Mouse (Mus musculus): ENCODE measurements around the gene Akt1.

Akt1 gene

DNA sequence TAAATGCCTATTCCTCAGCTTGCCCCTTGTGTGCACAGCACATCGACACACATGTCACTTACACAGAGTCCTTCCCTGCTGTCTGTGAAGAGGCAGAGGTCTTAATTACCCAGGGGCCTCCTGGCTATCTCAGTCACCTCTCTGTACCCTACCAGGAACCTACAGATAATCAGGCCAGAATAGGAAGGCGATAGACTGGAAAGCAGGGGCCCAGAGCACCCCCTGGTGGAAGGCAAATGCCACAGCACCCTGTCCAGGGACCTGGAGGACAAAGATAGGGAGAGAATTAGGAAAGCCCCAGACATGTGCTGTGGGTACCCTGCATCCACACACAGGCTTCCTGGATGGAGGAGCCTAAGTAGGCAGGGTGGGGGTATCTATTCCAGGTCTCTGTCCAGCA lies 50.9 kb downstream of the Akt1 start:
- DNase-seq: peak; percentile 47

DNA sequence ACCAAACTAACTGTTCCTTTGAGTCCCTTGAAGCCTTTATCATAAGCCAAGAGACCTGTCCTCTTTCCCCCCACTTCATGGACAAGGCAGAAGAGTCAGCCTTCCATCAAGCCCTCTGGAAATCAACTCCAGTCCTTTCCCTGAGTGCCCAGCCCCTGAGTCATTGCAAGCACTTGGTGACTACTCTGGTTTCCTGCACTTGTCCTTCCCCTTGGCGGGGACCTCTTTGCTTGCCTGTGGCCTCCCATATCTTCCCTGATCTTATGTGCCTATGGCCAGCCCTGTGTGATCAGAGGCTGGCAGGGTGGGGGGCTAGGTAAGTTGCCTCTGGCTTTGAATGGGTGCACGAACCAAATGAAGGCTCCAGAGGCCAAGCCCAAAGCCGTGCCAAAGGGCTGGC lies 52.8 kb downstream of the Akt1 start:
- no peak for DNase-seq

DNA sequence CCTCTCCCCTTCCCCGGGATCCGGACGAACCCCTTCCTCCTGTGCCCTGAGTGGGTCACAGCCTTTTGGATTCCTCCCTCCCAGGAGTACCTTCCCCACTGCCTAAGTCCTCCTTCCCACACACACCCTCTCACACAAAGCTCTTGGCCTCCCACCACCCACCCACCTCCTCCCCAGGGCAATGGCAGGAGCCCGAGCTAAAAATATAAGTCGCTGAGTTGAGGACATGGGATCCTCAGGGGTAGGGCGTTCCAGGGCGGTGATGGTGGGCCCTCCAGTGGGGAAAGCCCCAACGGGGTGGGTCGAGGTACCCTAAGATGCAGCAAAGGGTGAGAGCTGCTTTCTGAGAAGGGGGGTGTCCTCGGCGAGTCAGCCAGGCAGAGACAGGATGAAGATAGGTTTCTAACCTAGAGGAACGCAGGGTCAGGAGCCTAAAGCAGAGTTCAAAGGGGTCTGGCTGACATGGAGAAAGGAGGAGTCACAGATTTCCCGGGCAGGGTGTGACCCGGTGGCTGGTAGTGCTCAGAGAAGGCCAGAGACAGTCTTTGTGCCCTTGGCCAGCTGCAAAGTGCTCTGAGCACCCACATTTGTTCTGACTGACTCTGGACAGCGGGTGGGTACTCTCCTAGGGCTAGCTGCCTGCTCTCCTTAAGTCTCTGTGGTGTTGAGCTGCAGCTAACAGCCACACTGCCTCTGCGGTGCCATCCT lies 54.2 kb downstream of the Akt1 start:
- no peak for DNase-seq

DNA sequence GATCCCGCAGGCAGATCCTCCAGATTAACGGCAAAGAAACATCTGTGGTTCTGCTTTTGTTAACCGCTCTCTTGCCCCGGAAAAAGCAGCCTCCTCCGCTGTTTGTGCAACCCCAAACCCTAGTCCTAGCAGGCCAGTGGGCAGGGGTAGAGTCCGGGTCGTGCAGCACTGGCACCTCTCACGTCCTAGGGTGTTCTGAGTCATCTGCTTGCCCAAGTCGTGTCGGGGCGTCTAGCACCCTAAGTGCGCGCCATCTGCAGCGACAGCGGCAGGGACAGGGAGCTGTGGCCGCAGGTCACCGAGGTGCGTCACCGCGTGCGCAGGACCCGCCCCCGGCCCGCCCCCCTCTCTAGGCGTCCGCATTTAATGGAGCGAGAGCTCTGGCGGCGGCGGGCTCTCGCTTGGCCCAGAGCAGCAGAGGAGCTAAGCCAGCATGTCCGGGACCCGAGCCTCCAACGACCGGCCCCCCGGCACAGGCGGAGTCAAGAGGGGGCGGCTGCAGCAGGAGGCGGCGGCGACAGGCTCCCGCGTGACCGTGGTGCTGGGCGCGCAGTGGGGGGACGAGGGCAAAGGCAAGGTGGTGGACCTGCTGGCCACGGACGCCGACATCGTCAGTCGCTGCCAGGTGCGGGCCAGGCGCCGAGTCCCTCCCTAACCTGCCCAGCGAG lies 54.9 kb downstream of the Akt1 start, which contains the start of gene Adssl1:
Gene Adssl1, plus strand, starts transcription at position 360 of the 668 bp plus-strand sequence.
- DNase-seq: peak; percentile 56

DNA sequence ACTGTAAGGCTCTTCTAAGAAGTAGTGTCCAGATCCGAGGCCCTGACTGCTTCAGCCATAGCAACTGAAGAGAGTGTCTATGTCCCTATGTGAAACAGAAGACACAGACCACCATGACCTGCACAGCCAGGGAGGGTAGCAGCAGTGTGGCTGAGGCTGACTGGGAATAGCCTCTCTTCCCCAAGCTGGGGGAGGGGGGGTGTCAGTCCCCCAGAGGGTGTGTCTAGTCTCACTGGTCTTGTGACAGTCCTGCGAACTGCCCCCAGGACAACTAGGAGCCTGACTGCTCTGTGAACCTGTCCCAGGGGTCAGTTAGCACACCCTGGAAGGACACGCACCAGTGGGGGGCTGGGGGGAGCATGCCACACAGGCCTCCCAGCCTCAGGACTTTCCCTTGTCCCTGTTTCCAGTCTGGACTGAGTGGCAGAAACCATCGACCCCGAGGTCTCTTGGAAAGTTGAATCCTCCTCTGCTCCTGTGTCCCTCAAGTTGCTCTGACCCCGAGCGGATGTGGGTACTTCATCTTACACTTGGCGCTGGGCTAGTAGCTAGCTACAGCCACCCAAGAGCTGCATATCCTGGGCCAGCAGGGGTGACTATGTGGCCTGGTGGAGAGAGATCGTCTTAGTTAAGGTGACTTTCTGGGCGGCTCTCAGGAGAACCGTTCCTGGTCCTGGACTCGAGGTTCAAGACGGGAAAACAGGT lies 55.6 kb downstream of the Akt1 start:
- peak; percentile 29 for DNase-seq

DNA sequence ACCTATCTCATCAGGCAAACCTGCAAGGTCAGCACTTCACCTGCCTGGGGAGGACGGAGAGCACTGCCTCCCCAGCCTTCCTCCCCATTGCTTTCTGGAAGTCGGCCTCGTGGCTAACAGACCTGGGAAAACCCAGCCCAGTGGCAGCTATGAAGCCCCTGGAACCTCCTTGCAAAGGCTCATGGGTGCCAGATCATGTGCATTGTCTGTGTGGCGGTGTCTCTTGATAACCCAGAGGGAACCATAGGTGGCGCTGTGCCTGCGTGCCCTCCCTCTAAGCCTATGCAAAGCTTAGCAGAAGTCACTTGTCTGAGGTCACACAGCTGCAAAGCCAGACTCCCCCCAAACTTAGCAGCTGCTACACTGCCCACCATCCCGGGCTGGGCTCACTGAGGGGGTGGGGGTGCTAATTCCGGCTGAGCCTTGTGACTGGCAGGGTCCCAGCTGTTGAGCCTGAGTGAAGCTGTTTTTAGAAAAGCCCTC lies 56.7 kb downstream of the Akt1 start:
- peak; percentile 37 for DNase-seq

DNA sequence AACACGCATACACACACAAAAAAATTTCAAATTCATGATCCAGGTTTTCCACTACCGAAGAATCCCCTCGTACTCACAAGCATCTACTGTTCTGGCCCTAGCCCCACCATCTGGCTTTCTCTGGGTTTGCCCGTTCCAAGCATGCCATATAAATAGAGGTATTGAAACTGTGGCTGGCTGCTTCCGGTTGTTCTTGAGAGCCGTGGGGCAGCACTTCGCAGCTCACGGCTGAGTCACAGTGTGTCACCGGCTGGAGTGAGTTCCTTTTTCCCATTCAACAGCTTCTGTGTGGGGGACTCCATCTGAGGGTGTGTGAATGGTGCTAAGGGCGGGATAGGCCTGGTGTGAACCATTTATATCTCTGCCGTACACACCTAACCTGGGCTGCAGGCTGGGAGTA lies 57.5 kb downstream of the Akt1 start:
- DNase-seq: no peak

DNA sequence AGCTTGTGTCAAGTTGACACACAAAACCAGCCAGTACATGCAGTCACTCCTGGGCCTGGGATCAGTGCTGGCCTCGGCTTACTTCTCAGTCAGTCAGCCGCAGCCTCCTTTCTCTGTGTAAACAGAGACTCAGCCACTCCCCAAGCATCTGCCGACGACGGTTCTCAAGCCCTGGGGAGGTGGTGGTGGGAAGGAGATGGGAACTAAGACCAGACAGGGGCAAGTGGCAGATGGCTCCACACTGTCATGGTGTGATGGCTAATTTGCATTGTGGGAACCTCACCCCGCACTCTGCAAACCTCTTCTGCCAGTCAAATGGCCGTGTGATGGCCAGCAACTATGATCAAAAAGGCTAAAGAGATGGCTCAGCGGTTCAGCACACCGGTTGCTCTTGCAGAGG lies 58.0 kb downstream of the Akt1 start:
- DNase-seq: no peak

DNA sequence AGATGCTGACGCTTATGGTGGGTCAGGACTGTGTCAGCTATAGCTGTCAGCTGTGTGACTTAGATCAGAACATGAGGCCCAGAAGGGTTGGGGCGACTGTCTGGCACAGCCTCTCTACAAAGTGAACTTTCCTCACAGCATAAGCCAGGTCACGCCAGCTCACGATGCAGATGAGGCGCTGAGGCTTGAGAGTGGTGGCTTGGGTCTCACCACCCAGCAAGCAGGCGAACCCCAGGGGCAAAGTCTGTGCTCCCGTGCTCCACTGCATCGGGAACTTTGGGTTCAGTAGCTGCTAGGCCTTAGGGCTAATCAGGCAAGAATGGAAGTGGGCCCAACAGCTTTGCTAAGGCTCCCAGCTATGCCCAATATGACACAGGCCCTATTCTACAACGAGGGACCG lies 65.7 kb downstream of the Akt1 start:
- DNase-seq: no peak

DNA sequence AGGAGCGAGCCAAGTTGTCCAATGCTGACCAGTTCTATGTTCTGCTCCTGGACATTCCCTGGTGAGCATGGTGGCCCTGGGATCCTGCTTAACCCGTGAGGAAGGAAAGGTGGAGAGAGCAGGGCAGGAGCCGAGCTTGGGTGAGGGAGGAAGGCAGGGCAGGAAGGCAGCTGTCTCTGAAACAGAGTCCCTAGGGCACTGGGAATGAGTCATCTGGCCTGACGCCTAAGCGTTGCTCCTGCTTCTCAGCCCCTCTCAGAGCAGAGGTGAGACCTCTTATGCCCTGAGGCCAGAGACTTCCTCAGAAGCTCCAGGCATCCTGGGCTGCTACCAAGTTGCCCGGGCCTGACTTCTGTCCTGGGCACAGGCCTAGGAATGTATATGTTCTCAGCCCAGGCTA lies 67.7 kb downstream of the Akt1 start:
- no peak for DNase-seq

DNA sequence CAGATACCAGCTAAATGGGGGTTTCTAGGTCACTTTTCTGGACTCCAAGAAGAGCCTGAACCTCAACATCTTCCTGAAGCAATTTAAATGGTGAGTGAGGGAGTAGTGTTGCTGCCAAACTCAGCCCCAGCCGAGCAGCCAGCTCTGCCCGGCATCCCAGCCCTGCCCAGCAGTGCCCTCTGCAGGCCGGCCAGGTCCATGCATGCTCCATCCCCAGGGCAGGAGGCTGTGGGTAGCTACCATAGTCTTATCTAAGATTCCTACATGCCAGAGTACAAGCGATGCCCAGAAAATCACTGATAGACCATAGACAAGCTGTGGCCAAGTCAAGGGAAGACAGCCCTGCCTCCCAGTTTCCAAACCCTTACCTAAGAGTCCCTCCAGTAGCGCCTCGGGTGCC lies 68.9 kb downstream of the Akt1 start:
- DNase-seq: peak; percentile 67

DNA sequence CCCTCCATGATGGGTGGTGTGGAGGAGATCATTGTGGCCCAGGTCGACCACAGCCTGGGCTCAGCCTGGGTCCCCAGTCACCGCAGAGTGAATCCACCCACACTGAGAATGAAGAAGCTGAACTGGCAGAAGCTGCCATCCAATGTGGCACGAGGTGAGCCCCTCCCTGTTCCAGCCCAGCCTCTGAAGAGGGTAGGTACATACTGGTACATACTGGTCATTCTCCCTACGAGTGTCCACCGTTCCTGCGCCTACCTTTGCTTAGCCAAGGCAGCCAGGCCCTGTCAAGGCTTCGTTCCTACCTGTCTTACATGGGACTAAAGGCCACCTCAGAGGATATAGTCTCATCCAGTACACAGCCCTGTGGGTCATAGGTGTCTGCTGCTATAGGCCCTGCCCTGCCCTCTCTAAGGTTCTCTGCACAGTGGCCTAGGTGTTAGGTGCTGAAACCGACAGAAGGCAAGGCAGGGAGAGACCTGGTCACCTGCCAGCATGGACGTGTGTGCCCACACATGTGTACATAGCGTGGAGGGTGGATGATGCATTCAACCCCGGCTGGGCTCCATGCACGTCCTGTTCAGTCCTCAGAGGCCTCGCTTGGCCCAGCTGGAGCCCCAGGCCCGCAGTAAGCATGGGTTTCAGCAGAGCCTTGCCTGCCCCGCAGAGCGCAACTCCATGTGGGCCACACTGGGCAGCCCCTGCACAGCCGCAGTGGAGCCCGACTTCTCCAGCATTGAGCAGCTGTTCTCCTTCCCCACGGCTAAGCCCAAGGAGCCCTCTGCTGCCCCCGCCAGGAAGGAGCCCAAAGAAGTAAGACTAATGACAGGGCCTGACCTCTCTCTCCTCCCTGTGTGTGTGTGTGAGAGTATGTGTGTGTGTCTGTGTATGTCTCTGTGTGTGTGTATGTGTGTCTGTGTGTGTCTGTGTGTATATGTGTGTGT lies 69.7 kb downstream of the Akt1 start:
- no peak for DNase-seq

DNA sequence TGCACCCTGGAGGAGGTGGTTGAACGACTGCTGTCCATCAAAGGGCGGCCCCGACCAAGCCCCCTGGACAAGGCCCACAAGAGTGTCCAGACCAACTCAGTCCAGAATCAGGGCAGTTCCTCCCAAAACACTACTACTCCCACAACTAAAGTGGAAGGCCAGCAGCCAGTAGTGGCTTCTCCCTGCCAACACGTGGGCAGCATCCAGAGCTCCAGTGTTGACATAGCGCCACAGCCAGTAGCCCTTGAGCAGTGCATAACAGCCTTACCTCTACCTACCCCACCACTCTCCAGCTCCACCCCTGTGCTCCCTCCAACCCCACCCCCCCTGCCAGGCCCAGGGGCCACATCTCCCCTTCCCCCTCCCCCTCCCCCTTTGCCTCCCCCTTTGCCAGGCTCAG lies 70.7 kb downstream of the Akt1 start:
- DNase-seq: no peak
